Mouse (Mus musculus): ENCODE measurements around the gene Dgkb.

GRCm38 (mm10) chr12:38608104-38608503 is 790.6 kb downstream of the Dgkb start:
- no peak for TF ChIP-seq CTCF (IDR thresholded peaks at IDR 0.05; ENCODE audit: borderline replicate concordance, insufficient read depth, low read length)
- TF ChIP-seq POLR2A (IDR thresholded peaks at IDR 0.05; ENCODE audit: low read depth, low read length), result no peak
